Mouse (Mus musculus) R1 (cell line): ENCODE measurements around the gene Krtcap3.

ENCODE experiments used
- DNase-seq: peaks from one replicate; pipeline ENCODE4 v3.0.0-alpha.2; 2018; ENCODE audit warnings: low read depth, low spot score

Gene Krtcap3

GRCm38 (mm10) chr5:31251541-31252101, at the start of gene Krtcap3:
Krtcap3 (plus strand) TSS chr5:31251691.
- peak; percentile 77 for DNase-seq

- peak; percentile 99 for DNase-seq
Observed at GRCm38 (mm10) chr5:31201742-31202590, 49.5 kb upstream of the Krtcap3 start, which contains the start of gene Zfp513. Zfp513 (minus strand) TSS chr5:31202303.

- DNase-seq, result no peak
Observed at GRCm38 (mm10) chr5:31202933-31203332, 48.6 kb upstream of the Krtcap3 start.

GRCm38 (mm10) chr5:31203866-31204265, 47.6 kb upstream of the Krtcap3 start:
- DNase-seq, result no peak

GRCm38 (mm10) chr5:31204421-31204820, 47.1 kb upstream of the Krtcap3 start:
- no peak for DNase-seq

DNA sequence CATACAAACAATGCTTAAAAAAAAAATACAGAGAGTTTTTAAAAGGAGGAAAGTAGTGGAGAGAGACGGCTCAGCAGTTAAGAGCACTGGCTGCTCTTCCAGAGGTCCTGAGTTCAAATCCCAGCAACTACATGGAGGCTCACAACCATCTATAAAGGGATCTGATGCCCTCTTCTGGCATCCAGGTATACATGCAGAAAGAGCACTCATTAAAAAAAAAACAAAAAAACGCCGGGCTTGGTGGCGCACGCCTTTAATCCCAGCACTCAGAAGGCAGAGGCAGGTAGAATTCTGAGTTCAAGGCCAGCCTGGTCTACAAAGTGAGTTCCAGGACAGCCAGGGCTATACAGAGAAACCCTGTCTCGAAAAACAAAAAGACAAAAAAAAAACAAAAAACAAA, 34.9 kb upstream of the Krtcap3 start:
- DNase-seq, result peak; percentile 34

DNA sequence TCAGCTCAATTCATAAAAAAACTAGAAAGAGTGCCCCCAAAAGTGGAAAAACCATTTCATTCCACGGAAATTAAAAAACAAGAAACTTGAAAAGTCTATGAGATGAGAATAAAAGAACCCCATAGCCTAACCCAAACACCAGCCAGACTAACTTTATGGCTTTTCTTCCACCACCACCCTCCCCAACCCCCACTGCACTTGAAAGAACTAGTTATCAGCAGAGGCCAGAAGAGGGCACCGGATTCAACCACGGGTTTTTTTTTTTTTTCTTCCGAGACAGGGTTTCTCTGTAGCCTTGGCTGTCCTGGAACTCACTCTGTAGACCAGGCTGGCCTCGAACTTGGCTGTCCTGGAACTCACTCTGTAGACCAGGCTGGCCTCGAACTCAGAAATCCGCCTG, 33.2 kb upstream of the Krtcap3 start:
- no peak for DNase-seq

DNA sequence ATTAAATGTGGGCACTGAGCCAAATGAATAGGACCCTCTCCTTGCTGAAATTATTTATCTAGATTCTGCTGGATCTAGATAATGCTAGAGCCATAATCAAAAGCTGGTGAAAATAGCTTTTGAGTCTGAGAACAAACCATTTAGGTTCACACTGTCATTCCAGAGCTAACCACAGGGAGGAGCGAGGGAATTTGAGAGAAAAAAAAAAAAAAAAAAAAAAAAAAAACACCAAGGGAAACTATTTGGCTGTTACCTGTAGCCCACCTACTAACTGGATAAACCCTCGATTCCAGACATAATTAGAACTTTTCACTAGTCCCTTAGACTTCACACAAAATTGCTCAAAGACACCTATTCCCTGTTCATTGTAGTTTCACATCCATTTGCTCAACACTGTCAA, 32.4 kb upstream of the Krtcap3 start:
- peak; percentile 59 for DNase-seq

DNA sequence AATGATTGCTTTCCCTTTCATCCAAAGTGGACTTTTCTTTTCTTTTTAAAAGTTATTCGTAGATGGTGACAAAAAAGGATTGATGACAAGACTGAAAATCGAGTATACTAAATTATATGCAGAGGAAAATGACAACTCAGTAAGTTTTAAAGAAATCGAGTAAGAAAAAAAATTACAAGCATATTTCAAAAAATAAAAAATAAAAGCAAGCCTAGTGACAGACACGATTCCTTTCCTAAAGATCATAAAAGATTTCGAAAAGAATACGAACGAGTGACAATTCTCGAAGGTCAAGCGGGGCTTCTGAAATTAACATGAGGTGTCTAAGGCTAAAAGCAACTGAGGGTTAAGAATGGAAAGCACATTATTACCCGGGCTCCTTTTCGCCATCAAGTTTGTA, 32.0 kb upstream of the Krtcap3 start:
- no peak for DNase-seq

GRCm38 (mm10) chr5:31219911-31220447, 31.5 kb upstream of the Krtcap3 start:
- DNase-seq, result peak; percentile 77

DNA sequence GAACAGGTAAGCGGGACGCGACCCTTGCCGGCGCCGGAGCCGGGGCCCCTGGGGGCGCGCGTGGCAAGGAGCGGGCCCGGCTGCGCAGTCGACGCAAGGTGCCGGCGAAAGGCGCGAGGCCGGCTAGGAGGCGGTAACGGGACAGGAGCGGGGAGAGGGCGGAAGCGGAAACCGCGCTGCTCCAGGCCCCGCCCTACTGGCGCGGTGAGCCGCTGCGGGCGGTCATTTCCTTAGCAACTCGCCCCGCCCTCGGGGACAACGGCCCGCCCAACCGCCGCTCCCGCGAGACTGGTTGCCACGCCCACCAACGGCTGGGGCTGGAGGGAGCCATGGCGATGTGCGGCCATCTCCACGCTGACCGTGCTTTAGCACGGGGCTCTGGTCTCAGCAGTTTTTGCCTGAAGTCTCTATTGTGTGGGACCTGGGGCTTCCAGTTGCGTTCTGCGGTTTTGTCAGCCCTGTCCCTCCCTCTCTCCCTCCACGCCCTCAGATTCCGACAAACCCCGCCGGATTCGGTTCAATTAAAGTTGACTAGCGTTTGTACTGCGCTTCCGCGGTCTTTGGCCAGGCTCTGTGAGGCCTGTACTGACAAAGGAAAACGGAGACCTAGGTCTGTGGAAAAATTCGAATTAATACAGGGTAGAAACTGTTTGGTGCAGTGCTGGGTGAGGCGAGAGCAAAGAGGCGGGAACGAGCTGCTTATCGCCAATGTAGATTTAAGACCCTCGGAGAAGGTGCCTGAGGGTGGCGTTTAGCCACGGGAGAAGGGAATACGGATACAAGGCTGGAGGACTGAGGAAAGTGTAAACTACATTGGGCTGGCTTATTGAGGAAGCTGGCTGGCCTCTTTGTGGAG, 30.8 kb upstream of the Krtcap3 start, which contains the start of gene Ppm1g:
TSS of gene Ppm1g (minus strand) at position 240 of the 856 bp plus-strand sequence.
- peak; percentile 91 for DNase-seq

- peak; percentile 85 for DNase-seq
Observed at GRCm38 (mm10) chr5:31221304-31221945, 30.1 kb upstream of the Krtcap3 start.

- no peak for DNase-seq
Observed at GRCm38 (mm10) chr5:31222696-31223095, 28.8 kb upstream of the Krtcap3 start.

- DNase-seq, result no peak
Observed at GRCm38 (mm10) chr5:31226641-31227040, 24.9 kb upstream of the Krtcap3 start.

GRCm38 (mm10) chr5:31240637-31241521, 10.6 kb upstream of the Krtcap3 start, which contains the start of the genes Nrbp1 and Gm9970:
Nrbp1 (plus strand) TSS chr5:31240864.
Gm9970 (minus strand) TSS chr5:31241232.
- peak; percentile 95 for DNase-seq

DNA sequence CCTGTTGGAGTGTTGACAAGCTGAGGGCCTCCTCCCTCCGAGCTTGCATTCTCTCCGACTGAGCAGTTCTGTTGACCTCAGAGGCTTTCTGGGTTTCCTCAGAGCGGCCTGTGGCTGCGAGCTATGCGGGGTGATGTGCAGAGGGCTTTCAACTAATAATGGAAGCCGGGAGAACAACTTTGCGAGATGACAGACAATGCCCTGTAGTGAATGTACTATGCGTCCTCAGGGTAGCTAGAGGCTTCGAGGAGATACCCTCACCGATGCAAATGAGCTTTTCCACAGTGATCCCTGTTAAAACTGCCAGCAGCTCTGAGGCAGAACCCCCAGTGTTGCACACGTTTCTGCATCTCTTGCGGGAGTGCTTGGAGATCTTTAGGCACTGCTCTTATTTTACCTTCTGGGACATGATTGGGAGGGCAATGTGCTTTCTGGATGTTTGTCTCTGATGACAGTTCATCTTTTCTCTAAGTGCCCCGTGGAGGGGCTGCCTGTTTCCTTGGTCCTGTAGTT, 9.9 kb upstream of the Krtcap3 start:
- DNase-seq, result no peak

DNA sequence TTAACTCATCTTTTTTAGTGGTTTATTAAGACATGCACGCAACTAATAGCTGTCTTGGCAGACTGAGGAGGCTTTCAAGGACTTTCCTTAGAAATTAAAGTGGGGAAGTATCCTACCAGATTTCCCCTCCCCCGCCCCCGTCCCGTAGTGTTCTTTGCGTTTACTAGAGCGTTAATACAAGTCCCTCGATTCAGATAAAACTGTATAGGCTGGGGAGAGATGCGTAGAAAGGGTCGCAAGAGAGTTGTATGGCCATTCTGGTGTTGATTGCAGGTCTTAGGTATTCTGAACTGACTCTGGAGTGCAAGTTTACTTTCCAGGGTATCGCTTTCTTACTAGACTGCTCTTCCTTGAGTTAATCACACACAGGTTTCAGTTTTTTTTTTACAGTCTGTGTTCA, 9.3 kb upstream of the Krtcap3 start:
- DNase-seq, result no peak

DNA sequence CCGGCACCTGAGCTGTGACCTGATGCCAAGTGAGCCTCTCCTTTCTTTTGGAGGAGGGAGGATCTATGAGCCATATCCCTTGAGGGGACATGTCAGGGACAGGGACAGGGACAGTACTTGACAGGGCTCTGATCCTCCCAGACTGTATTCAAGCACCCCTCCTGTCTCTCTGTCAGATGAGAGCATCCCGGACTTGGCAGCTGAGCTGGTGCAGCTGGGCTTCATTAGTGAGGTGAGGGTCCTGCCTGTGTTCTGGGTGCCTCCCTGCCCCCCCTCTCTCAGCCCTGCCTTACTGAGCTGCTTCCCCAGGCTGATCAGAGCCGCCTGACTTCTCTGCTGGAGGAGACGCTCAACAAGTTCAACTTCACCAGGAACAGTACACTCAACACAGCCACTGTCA, 775 bp upstream of the Krtcap3 start:
- no peak for DNase-seq

DNA sequence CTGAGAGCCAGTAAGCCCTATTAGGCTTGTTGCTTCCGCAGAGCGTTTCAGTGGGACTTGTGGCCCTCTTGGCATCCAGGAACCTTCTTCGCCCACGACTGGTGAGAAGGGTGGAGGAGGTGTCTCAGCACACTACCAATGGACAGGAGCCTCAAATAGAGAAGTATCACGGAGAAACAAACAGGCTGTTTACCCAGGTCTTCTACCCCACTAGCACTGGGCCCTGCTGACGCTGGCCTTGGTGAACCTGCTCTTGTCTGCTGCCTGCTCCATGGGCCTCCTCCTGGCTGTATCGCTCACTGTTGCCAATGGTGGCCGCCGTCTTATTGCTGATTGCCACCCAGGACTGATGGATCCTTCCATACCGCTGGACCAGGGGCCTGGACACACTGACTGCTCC, 660 bp downstream of the Krtcap3 start:
- DNase-seq, result no peak
